Mouse (Mus musculus): Measurements from ENCODE around the gene Bptf.
"Not testable (repeated sequence)": the region's sequence is repeated elsewhere in the genome, so short reads cannot be mapped to it uniquely, and the experiment has no call there.

The Bptf gene

DNA sequence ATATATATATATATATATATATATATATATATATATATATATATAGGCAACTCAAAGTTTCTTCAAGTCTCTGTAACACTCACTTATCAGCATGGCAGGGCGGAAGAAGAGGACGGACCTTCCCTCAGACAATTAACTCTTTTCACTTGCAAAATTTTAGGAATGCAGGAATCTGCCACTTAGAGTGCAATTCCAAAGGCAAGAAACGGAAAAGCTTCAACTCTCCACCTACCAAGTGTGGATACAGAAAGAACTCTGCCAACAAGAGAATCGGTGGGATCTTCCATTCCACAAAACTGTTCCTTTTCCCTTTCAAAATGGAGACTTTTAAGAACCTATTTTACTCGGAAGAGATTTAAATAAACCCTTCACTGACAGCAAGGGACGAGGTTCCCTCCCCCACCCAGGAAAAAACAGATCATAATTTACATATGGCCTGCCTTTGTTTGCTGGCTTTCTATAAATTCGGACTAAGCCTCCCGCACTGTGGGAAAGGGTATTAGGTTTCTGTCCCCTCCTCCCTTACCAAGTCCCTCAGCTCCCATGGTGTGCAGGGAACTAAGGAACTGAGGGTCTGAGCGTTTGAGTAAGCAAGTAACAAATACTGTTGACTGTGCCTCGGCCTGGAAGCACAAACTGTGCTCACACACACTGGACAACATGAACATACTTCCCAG is 17.9 kb downstream of the Bptf start:
- no peak for DNase-seq

DNA sequence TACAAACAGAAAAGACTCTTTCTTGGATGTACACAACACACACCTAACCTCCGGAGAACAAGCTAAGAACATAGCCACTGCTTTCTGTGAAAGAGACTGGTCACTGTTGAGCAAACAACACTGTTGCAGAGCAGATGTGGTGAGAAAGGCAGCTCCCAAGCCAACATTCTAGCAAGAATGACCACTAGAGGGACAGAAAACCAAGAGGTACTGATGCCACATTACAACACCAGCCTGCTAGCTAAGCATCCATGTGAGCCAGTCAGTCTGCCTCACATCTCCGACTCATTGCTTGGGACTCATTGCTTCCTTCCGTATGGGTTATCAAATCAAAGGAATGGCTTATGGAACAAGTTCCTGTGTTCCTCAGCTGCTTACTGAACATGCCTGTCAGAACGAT is 18.8 kb downstream of the Bptf start:
- DNase-seq, result no peak

DNA sequence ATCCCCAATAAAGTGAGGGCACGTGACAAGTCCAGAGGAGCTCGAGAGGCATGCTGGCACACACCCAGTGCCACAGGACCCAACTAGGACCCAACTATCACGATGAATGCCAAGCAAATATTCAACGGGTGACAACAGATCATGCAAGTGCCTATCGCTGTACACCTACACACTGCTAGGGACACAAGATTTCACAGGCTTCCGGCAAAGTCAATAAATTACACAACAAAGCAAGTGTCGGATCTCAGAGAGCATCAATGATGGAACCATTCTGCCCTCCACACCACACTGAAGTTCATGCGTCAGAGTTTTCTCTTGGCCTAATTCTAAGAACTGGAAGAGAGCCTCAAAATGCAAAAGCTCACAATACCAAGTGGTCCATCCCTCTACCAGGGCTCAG is 22.3 kb downstream of the Bptf start:
- DNase-seq, result no peak

DNA sequence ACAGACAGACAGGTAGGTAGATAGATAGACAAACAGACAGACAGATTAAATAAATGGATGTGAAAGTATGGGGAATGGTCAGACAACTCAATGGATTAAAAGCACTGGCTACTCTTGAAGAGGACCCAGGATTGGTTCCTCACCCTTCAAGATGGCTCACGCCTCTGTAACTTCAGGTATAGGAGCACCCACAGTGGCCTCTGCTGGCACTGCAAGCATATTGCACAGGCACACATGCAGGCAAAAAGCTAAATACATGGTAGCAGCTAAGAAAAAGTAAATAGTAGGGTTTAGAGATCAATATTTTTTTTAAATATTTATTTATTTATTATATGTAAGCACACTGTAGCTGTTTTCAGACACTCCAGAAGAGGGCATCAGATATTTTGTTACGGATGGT is 23.0 kb downstream of the Bptf start:
- no peak for DNase-seq

DNA sequence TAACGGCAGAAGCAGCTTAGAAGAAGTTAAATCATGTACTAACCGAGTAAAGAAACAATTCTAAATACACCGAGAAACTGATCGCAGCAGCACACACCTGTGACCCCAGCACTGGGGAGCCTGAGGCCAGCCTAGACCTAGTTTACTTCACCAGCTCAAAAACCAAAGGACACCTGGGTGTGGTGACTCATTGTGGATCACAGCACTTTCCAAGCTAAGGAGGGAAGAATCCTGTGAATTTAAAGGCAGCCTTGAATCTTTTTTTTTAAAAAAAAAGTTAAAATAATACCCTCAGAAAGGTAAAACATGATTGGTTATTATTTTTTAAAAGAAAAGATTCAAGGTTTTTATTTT is 24.2 kb downstream of the Bptf start:
- no peak for DNase-seq

DNA sequence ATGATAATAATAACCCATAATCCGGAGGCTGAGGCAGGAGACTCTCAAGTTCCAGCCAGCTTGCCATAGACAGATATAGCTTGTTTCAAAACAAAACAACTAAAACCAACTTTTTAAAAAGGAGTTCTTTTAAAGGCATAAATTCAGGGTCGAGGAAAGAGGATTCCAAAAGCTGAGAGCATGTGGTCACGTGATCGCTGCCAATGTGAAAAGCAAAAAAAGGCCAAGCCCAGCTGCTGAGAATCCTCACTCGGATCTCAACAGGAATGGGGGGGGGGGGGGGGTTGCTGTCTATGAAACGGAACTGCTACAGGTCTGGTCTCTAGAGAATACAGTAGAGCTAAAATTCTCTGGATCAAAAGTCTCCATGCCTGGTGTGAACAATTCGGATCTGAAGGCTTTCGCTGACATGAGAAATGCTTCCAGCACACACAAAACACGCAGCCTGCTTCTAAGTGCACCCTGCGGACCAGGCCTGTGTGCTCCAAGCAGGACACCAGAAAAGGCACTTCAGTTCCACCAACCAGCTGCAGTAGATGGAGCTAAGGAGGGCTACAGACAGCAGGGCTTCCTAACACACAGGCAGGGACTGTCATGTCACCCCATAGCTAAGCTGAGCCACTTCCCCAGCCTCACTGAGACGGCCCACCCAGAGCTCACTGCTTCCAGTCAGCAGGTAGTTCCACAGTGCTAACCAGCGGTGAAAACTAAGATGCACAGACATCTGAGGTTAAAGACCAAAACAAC is 24.8 kb downstream of the Bptf start:
- DNase-seq, result no peak

DNA sequence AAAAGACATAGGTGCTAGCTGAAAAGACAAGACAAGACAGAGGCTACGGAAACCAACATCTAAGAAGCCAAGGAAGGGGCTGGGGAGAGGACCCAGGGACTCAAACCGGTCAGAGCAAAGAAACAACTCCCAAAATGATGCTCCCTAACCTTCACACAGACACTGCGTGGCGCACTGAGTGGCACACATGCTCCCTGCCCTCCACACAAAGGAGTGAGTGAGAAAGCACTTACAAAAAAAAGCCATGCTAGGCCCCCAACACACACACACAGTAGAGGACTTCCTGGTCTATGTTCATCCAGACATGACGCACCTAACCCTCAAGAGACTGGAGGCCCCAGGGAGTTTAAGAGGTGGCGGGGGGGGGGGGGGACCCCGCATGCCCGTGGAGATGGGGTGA is 25.5 kb downstream of the Bptf start:
- DNase-seq, result no peak

DNA sequence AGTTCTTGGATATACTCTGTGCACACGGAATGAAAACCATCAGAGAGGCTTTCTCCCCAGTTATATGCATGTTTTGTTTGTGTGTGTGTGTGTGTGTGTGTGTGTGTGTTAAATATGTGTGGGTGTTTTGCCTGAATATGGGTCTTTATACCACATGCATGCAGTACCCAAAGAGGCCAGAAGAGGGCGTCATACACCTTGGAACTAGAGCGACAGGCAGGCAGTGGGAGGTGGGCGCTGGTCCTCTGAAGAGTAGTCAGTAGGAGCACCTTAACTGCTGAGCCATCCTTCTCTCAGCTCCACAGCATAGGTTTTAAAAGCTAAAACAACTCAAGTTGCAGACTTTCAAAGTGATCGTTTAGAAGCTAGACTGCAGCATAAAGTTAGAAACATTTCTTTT is 26.7 kb downstream of the Bptf start:
- peak; percentile 76 for DNase-seq

DNA sequence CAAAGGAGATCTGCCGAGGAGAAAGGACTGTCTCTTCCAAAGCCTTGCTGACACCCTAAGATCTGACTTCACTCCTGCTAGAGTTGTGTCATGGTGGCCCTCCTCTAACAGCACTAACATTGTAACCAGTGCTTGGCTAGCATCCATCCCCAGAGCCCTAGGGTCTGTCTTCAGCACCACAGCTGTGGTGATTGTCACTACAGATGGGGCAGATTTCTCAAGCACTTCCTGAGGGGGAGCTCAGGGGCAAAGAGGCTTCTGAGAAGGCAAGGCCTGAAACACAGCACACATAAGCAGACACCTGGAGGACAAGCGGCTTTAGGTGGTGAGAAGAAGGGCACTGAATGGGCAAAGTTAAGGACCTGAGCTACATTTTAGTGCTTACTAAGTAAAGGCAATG is 28.2 kb downstream of the Bptf start:
- DNase-seq, result no peak

DNA sequence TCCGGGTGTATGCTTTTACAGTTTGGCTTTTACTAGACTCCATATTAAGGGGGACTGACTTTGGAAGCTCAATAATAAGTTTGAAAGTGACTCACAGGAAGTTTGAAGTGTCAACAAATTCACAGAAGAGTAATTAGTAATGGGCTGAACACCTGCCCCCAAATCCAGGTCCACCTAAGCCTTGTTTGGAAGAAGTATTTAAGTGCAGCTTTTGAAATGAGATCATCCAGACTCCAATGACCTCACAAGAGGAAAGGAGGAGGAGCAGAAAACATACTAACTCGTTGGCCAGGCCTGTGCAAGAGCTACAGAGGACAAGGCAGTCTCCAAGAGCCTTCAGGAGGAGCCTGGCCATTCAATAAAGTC is 28.7 kb downstream of the Bptf start:
- no peak for DNase-seq

DNA sequence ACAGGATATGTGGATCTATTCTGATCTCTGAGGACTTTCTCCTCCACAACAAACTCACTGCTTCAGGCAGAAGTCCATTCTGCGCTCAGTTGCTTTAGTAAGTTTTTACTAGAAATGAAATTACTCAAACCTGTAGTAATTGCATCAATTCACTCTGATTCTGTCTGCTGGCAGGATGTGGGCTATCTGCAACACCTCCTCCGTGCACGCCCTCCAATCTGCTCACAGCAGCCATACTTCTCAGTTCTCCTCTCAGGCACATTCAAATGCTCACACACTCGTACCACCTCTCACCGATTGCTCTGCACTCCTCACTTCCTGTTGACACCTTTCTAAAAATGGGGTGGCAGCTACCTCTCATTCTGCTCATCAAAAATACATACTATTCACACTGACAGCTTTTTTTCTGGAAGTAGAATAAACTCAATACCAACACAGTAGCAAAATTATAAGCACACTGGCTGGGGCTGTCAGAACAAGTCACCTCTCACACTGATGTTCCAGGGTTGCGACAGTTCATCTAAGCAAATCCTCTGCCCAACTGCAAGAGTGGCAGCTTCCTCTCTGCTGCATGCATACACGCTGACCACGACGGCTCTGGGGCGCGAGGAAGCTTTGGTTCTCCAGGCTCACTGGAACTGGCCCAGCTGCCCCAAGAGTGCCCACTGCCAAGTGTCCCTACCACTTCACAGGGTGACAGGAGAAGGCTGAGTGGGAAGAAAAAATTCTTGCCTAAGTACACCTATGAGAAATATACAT is 29.3 kb downstream of the Bptf start:
- DNase-seq, result no peak

DNA sequence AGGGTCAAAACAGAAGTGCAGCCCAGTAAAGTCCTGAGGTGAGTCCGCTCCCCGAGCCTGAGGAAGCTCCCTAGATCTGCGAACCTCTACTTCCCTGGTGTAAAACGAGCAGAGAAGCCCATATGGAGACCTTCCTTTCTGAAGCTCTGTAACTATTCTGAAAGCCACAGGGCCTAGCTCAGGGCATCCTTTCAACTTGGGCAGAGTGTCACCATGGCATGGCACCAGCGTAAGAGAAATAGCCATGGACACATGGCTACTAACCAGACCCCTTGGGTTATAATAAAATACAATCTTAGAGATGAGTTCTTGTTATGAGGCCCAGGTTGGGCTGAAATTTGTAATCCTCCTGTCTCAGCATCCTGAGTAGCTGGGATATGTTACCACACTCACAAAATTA is 35.0 kb downstream of the Bptf start:
- no peak for DNase-seq

DNA sequence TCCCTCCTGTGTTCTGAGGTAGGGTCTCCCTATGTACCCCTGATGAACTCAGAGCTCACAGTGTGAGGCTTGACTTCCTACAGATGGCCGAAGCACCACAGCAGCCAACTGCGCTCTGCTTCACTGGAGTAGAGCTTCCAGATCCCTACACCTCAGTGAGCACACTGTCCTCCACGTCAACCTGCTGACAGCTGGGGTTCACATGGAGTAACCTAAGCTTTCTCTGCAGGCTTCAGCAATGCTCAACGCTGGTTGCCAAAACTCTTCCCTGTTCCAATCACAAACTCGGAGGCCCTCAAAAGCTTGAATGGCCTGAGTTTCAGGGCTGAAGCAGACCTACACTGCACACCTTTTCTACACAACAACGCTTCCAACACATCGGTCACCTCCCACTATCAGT is 38.1 kb downstream of the Bptf start:
- no peak for DNase-seq

DNA sequence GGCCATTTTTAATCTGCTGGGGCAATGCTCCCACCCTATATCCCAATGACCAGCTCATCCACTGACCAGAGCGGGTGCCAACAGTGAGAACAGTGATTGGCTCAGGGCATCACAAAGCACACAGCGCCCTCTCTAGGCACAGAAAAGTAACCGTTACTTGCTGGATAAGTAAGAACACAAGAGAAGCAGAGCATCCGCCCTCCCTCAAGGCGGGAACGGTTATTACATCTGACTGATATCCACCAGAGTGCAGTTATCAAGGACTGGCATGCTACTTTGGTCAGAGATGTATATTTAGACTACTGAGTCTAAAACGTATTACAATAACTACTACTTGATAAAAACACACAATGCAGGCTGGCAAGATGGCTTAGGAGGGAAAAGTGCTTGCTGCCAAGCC is 39.3 kb downstream of the Bptf start:
- DNase-seq, result no peak

DNA sequence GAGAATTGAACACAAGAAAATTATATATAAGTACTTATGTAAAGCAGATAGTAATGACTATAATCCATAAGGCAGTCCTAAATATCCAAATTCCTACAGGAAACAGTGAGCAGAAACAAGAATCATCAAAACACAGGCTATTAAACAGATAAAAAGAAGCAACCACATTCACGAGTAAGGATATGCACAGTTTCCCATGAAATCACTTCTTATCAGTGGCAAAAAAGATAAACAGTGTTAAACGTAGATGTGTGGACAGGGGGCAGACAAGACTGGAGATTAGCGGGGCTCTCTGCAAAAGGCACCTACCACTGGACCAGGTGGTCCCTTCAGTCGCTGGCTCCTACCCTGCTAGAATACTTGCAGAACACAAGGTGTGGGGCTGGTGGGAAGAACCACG is 46.1 kb downstream of the Bptf start:
- DNase-seq, result no peak

DNA sequence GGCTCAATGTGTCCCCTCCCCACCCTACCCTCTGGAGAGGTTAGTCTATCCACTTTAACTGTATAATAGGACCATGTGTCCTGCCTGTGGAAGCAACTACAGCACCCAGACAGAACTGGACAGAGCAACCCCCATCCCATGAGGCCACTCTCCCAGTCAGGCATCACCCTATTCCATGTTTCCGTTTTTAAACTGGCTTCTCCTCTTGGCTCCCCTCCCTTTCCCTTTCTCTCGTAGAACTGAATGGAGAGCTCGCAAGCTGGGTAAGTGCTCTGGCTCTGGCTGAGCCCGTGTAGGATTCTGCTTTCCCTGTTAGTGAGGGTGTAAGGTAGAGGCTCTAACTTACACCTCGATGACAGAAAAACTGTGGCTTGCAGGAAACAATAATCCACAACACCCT is 48.4 kb downstream of the Bptf start:
- DNase-seq, result no peak

DNA sequence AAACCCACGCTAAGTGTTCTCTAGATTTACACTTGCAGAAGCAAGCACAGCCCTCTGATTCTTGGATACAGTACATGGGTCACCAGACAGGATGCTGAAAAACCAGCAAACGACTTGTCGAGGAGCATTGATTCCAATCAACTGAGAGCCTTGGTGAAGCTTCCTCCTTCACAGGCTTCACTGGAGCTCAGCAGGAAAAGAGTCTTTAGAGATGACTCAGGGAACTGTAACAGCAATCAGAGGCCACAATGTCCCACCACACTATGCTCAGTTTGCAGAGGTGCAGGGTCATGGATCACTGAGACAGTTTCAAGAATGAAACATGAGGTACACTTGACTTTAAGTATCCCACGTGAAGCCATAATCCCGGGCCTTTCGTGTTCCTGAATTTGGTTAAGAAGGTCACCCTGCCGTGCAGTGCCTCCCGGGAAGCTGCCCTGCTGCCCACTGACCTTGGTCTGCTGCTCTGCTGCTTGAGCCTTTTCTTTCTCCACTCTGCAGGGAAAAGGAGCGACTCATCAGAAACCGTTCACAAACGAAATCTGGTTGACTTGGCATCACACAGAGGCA is 66.6 kb downstream of the Bptf start:
- no peak for DNase-seq

DNA sequence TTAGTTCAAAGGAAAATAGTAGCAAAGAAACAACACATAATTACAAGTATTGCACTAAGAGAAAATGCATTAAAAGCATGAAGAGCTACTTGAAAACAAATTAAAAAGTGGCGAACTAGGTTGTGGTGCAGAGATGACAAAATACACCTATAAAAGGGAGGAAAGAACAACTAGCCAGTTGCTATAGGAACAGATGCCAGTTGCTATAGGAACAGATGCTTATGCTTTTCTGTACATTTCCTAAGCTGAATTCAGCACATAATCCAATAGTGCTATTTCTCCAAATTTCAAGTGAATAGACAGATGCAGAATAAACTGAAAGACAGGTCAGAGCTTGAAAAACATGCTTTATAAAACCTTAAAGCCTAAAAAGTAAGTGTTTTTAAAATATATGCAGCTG is 67.3 kb downstream of the Bptf start:
- DNase-seq, result no peak

DNA sequence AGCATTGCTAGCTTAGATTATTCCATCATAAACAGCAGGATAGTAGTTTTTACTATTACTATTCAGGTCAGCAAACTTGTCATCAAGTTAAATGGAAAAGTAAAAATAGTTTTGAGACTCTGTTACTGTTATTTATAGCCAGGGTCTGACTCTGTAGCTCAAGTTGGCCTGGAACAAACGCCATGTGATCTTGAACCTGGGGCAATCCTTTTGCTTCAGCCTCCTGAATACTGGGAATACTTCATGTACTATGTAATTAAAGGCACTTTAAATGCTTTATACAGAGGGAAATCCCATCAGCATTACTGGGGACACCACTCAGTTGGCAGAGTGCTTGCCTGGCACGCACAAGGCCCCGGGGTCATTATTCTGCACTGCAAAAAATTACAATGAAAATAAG is 68.9 kb downstream of the Bptf start:
- DNase-seq, result no peak

DNA sequence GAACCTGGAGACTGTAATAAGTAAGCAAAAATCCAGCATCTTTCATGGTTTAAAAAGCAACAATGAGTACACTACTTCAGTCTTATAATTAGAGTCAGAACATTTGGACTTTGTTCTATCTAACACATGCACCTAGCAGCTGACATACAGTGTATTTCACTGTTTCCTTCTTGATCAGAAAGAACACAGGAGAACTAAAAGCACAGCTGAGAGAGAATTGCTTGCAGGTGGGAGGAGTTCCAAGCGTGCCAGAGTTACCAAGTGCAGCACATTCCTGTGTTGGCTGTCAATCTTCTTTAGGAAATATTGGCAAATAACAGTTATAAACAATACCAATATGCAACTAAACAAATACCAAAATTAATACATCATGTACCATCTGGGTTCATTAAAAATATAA is 71.0 kb downstream of the Bptf start:
- DNase-seq, result no peak

DNA sequence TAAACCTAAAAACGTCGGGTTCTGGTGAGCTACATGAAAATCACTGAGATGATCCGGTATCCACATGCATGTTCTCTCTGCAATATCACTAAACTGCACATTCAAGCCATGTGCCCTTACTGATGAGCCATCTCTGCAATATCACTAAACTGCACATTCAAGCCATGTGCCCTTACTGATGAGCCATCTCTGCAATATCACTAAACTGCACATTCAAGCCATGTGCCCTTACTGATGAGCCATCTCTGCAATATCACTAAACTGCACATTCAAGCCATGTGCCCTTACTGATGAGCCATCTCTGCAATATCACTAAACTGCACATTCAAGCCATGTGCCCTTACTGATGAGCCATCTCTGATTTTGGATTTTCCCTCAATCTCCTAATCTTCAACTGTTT is 72.3 kb downstream of the Bptf start:
- not testable (repeated sequence) for DNase-seq

DNA sequence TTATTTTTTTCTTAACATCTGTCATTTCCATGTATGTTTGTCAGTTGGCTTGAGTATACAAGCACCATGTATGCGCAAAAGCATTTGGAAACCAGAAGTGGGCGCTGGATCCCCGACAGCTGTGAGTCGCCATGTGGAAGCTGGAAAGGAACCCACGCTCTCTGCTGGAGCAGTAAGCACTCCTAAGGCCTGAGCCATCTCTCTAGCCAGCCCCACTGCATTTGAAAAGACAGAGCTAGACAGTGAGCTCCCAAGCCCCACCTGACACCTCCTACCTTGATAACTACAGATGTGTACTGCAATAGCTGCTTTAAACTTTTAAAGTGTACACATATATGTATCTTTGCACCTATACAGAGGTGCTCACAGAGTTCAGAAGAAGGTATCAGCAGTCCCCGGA is 74.5 kb downstream of the Bptf start:
- no peak for DNase-seq

DNA sequence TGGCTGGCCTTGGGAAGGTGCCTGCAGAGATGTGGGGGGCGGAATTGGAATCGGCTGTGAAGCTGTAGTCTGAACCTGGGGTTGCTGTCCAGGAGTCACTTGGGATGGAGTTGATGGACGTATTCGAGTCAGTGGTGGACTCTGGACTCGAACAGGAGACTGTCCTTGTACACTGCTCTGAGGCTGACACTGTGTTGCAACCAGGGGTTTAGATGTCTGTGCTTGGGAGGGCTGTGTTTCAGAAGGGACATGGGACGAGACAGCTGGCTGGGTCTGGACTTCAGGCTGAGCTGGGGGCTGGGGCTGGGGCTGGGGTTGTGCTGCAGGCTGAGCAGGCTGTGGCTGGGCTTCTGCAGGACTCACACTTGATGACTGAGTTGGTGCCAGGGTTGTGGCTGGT is 77.1 kb downstream of the Bptf start:
- no peak for DNase-seq
